Mouse (Mus musculus): Measurements from ENCODE around the gene Miox. TPM values are rescaled to one million over a fixed set of nuclear protein-coding genes. Genes with fewer than 3 reads are reported as not detected.

Gene Miox
- polyA plus RNA-seq, 1 experiment from 2014 or later: not detected

DNA sequence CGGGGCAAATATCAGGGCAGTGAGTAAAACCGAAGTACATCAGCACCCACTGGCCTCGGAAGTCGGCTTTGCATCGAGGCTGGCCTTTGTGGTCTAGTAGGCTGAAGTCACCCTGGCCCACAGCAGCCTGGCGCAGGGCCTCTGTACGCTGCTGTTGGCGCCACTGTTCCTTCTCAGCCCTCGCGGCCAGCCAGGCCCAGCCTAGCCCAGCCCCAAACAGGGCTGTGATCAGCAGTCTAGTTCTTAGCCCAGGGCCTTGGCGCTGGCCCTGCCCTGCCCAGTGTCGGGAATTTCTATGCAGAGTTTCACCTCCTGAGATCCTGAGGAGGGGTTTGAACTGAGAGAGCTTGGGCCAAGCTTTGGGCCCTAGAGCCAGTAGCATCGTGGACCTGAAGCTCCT lies 37.9 kb downstream of the Miox start:
- no peak overlapping the region for H3K27ac ChIP-seq
- no peak for ATAC-seq (ENCODE audit: insufficient number of reproducible peaks, insufficient read depth, low FRiP score, low TSS enrichment, low read depth)
- no peaks in the 10 kb centered on the region for H3K9me3 ChIP-seq
- 88% methylated on average over 13 of the region's 13 CpGs for WGBS
- no peak overlapping the region for H3K4me3 ChIP-seq (replicated peaks)
- H3K27me3 ChIP-seq: peaks cover 13% of the 10 kb centered on the region
- H3K4me2 ChIP-seq: no peak overlapping the region
- H3K9ac ChIP-seq (replicated peaks): no peak overlapping the region
- H3K4me1 ChIP-seq (replicated peaks): peaks cover 13% of the 10 kb centered on the region
- peaks cover 60% of the 10 kb centered on the region for H3K36me3 ChIP-seq

DNA sequence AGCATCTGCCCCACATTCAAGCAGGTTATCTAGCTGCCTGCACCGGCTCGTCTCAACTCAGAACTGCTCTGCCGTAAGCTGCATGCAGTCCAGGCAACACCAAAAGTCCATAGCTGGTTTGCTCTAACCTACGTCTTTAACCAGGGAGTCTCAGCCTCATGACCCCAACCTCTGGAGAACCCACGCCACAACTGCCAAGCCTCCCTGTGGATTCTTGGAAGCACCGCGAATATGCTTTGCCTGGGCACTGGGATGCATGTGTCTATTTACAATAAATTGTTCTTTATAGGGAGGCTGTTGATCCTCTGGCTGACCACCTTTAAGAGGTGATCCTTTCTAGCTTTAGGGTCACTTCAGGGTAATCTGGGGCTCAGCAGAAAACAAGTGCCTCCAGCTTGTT lies 38.3 kb downstream of the Miox start:
- no peak for ATAC-seq (ENCODE audit: insufficient number of reproducible peaks, insufficient read depth, low FRiP score, low TSS enrichment, low read depth)
- Histone ChIP-seq H3K4me1 (replicated peaks) (peaks cover 17% of the 10 kb centered on the region), H3K9me3 (no peaks in the 10 kb centered on the region), H3K36me3 (peaks cover 55% of the 10 kb centered on the region), H3K4me2 (peak overlapping the region; percentile 78), H3K27ac (0 out of 2 replicates have a peak overlapping the region, but pooled peaks have one; percentile 94), H3K27me3 (peaks cover 18% of the 10 kb centered on the region), H3K9ac (replicated peaks) (no peak overlapping the region; the same call in 1 of the 2 replicates), H3K4me3 (replicated peaks) (peak overlapping the region; percentile 64; the same call in 1 of the 2 replicates)
- WGBS: 86% methylated on average over 7 of the region's 7 CpGs

DNA sequence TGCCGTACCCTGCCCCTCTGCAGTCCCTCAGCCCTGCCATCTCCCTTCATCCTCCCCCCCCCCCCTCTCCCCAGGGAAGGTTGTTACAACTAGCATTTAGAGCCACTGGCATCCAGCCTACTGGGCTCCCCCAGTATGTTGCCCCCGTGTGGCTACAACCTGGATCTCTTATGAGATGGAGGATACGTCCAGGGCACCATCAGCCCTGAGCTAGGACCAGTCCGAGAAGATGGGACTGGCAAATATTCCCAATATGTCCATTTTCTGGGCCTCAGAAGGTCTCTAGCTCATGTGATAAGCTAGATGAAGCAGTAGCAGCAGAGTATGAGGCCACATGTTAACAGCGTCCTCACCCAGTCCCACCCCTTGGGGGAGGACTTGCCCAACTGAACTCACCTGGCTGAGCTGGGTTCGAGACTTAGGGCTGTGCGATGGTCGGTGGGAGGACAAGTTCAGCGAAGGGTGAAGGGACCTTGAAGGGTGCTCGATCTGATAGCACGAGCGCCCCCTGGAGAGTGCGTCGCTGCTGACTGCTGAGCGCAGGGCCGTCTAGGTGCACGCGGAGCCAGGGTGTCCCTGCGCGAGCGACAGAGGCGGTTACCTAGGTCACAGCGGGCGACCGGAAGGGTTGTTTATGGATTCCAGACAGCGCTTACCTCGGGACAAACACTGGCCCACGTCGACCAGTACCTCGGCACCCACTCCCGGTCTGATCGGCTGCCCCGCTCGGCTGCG lies 39.0 kb downstream of the Miox start:
- Histone ChIP-seq H3K27me3 (peaks cover 25% of the 10 kb centered on the region), H3K27ac (peak overlapping the region; percentile 94), H3K4me1 (replicated peaks) (peaks cover 18% of the 10 kb centered on the region), H3K9me3 (no peaks in the 10 kb centered on the region), H3K9ac (replicated peaks) (peak overlapping the region; percentile 77), H3K4me2 (peak overlapping the region; percentile 78), H3K36me3 (peaks cover 49% of the 10 kb centered on the region), H3K4me3 (replicated peaks) (peak overlapping the region; percentile 64)
- WGBS: 2% methylated on average over 35 of the region's 35 CpGs
- peak; percentile 56 for ATAC-seq (ENCODE audit: insufficient number of reproducible peaks, insufficient read depth, low FRiP score, low TSS enrichment, low read depth)

DNA sequence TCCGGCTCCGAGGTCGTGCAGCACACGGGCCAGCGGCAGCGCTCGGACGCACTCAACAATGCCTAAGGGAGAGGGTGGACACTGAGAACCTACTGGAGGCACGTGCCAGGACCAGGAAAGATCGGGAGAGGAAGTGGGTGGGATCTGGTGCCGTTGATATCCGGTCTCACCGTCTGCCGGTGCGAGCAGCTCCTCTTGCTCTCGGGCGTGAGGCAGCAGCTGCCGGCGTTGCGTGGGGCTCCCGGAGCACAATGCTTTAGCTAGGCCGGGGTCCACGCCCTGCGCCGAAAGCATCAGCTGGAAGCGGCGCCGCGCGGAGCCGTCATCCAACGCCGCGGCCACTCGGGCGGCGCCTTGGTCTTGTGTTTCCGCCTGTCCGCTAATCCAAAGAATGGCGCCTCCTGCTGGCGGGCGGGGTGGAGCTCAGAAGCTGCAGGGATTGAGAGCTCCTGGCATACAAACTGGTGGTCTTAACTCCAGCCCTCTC lies 39.6 kb downstream of the Miox start, which contains the start of gene Sco2:
Gene Sco2 (minus strand): TSS at position 85 of the 487 bp plus-strand sequence.
- H3K4me1 ChIP-seq (replicated peaks): peaks cover 23% of the 10 kb centered on the region
- peak within 1 kb of the TSS; percentile 64 for H3K4me3 ChIP-seq (replicated peaks)

DNA sequence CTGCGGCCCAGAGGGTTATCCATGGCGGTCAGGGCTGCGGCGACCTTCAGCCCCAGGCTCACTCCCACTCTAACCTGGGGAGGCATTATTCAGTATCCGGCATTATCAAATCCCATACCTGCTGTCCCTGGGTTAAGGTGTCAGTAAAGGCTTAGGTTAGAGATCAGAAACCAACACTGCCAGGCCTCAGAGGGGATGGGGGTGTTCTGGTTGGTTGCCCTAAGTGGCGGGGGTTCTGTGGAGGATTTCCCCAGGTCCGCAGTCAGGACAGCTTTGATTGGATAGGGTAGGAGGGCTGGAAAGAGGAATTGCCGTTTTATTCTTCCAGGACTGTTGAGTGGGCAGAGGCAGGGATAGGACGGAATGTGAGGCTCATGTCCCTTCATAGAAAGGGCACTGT lies 40.1 kb downstream of the Miox start:
- peaks cover 28% of the 10 kb centered on the region for H3K4me1 ChIP-seq (replicated peaks)
- no peaks in the 10 kb centered on the region for H3K9me3 ChIP-seq
- peaks cover 37% of the 10 kb centered on the region for H3K36me3 ChIP-seq
- H3K4me3 ChIP-seq (replicated peaks): peak overlapping the region; percentile 64
- ATAC-seq (ENCODE audit: insufficient number of reproducible peaks, insufficient read depth, low FRiP score, low TSS enrichment, low read depth): no peak
- peaks cover 36% of the 10 kb centered on the region for H3K27me3 ChIP-seq
- peak overlapping the region; percentile 94 for H3K27ac ChIP-seq
- peak overlapping the region; percentile 78 for H3K4me2 ChIP-seq
- WGBS: 51% methylated on average over 9 of the region's 9 CpGs
- H3K9ac ChIP-seq (replicated peaks): peak overlapping the region; percentile 77

More for the DNA sequence above, 39.6 kb downstream of the Miox start, which contains the start of gene Sco2:
- H3K36me3 ChIP-seq: peaks cover 43% of the 10 kb centered on the region
- no peaks in the 10 kb centered on the region for H3K9me3 ChIP-seq
- H3K27me3 ChIP-seq: peaks cover 31% of the 10 kb centered on the region
- H3K27ac ChIP-seq: peak within 1 kb of the TSS; percentile 94
- under 1% methylated on average over 42 of the region's 42 CpGs for WGBS
- H3K4me2 ChIP-seq: peak within 1 kb of the TSS; percentile 78
- ATAC-seq (ENCODE audit: insufficient number of reproducible peaks, insufficient read depth, low FRiP score, low TSS enrichment, low read depth): peak; percentile 56
- peak within 1 kb of the TSS; percentile 77 for H3K9ac ChIP-seq (replicated peaks)

GRCm38 (mm10) chr15:89374801-89375534 lies 40.8 kb downstream of the Miox start:
- Histone ChIP-seq H3K9me3 (no peaks in the 10 kb centered on the region), H3K27me3 (peaks cover 40% of the 10 kb centered on the region), H3K4me2 (0 out of 2 replicates have a peak overlapping the region, but pooled peaks have one; percentile 78), H3K4me1 (replicated peaks) (peaks cover 31% of the 10 kb centered on the region), H3K4me3 (replicated peaks) (no peak overlapping the region), H3K9ac (replicated peaks) (no peak overlapping the region; the same call in 1 of the 2 replicates), H3K27ac (no peak overlapping the region), H3K36me3 (peaks cover 31% of the 10 kb centered on the region)
- ATAC-seq (ENCODE audit: insufficient number of reproducible peaks, insufficient read depth, low FRiP score, low TSS enrichment, low read depth): no peak
- 92% methylated on average over 17 of the region's 17 CpGs for WGBS

DNA sequence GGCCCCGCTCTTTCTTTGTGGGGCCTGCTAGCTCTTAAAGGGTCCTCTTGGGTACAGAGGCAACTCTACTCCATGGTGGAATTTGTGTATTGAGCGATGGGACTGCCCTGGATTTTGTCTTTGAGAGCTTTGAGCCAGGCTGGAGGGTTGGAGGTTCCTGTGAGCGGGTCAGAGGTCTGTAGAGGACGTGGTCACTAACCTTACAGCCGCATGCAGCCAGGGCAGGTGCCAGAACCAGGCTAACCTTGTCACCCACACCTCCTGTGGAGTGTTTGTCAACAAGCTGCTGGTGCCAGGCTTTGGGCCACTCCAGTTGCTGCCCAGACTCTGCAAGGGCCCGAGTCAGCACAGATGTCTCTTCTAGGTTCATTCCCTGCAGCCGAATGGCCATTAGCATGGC lies 41.8 kb downstream of the Miox start:
- no peaks in the 10 kb centered on the region for H3K9me3 ChIP-seq
- no peak overlapping the region for H3K4me3 ChIP-seq (replicated peaks)
- peaks cover 48% of the 10 kb centered on the region for H3K27me3 ChIP-seq
- ATAC-seq (ENCODE audit: insufficient number of reproducible peaks, insufficient read depth, low FRiP score, low TSS enrichment, low read depth): no peak
- WGBS: 77% methylated on average over 7 of the region's 7 CpGs
- H3K36me3 ChIP-seq: peaks cover 20% of the 10 kb centered on the region
- H3K27ac ChIP-seq: no peak overlapping the region
- H3K4me2 ChIP-seq: no peak overlapping the region
- H3K9ac ChIP-seq (replicated peaks): no peak overlapping the region
- peaks cover 31% of the 10 kb centered on the region for H3K4me1 ChIP-seq (replicated peaks)

DNA sequence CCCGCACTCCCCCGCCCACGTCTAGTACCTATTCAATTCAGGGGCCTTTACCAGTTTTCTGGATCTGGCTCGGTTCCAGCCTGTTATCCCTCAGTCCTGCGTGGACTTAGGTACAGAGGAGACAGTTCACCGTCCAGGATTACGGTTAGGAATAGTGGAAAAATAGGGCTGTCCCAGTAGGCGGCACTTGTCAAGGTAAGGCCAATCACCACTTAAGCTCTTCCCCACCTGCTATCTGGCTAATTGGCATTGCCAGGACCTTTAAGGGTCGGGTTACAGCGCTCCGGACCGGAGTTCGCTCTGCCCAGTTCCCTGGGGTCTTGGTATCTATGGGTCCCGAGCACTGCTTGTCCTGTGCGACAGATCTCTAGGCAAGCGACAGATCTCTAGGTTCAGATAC lies 42.8 kb downstream of the Miox start, which contains the start of gene Tymp:
Gene Tymp (minus strand): TSS at position 83 of the 400 bp plus-strand sequence.
- Histone ChIP-seq H3K4me3 (replicated peaks) (no peak within 1 kb of the TSS), H3K9ac (replicated peaks) (no peak within 1 kb of the TSS), H3K36me3 (peaks cover 11% of the 10 kb centered on the region), H3K4me1 (replicated peaks) (peaks cover 31% of the 10 kb centered on the region), H3K9me3 (no peaks in the 10 kb centered on the region), H3K4me2 (peak within 1 kb of the TSS; percentile 26; the same call in 1 of the 2 replicates), H3K27me3 (peaks cover 49% of the 10 kb centered on the region), H3K27ac (no peak within 1 kb of the TSS)
- 13% methylated on average over 16 of the region's 16 CpGs for WGBS
- no peak for ATAC-seq (ENCODE audit: insufficient number of reproducible peaks, insufficient read depth, low FRiP score, low TSS enrichment, low read depth)

- H3K4me1 ChIP-seq (replicated peaks): peaks cover 31% of the 10 kb centered on the region
- 5% methylated on average over 18 of the region's 18 CpGs for WGBS
- H3K4me2 ChIP-seq: peak overlapping the region; percentile 26; the same call in 1 of the 2 replicates
- H3K27me3 ChIP-seq: peaks cover 49% of the 10 kb centered on the region
- peaks cover 7% of the 10 kb centered on the region for H3K36me3 ChIP-seq
- H3K9me3 ChIP-seq: no peaks in the 10 kb centered on the region
- ATAC-seq (ENCODE audit: insufficient number of reproducible peaks, insufficient read depth, low FRiP score, low TSS enrichment, low read depth): no peak
- no peak overlapping the region for H3K9ac ChIP-seq (replicated peaks)
- no peak overlapping the region for H3K4me3 ChIP-seq (replicated peaks)
- H3K27ac ChIP-seq: no peak overlapping the region
These were observed 43.2 kb downstream of the Miox start for GRCm38 (mm10) chr15:89377362-89377761.

DNA sequence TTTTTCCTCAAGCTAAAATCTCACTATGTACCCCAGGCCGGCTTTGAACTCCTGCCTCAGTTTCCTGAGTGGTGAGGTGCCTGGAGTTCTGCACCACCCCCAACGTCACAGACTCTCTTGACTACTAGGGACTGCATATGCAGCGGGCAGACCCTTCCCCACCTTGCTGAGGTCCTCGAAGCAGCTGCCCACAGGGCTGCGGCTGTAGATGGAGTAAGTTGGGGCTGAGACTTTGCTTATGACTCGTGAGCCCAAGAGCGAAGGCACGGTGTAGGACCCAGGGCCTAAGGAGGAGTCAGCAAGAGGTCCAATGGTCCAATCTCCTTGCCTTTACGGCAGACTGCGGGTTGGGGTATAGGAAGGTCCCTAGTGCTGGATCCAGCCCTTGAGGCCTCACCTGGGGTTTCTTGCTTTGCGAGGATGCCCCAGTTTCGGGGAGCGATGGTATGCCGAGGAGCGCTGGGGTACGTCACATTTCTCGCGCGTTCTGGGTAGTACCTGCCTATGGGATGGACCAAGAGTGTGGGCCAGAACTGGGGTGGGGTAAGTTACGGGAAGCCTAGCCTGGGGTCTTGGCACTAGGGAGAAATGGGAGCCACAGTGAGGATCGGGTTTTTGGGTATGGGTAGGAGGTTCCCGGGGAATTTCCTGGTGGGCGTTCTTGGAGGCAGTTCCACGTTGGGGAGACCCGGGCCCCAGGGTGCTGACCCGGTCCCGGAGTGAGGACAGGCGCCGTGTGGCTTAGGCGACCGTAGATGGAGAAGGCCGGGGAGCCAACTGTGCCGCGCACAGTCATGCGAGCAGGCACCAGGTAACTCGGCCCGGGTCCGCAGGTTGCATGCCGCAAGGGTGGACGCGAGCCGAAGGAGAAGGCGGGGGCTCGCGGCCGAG lies 44.0 kb downstream of the Miox start:
- H3K4me2 ChIP-seq: peak overlapping the region; percentile 74
- 11% methylated on average over 46 of the region's 46 CpGs for WGBS
- peak overlapping the region; percentile 42 for H3K4me3 ChIP-seq (replicated peaks)
- no peak overlapping the region for H3K27ac ChIP-seq
- no peaks in the 10 kb centered on the region for H3K36me3 ChIP-seq
- peak overlapping the region; percentile 53 for H3K9ac ChIP-seq (replicated peaks)
- H3K4me1 ChIP-seq (replicated peaks): peaks cover 25% of the 10 kb centered on the region
- no peak for ATAC-seq (ENCODE audit: insufficient number of reproducible peaks, insufficient read depth, low FRiP score, low TSS enrichment, low read depth)
- H3K27me3 ChIP-seq: peaks cover 49% of the 10 kb centered on the region
- H3K9me3 ChIP-seq: no peaks in the 10 kb centered on the region

Data from limb, embryonic 12.5 days (tissue).